Mouse (Mus musculus): ENCODE measurements around the gene Smbd1. TPM values are rescaled to one million over a fixed set of nuclear protein-coding genes. Genes with fewer than 3 reads are reported as not detected.

The Smbd1 gene
- not detected for polyA plus RNA-seq (2017; shearing (Covaris generic))

- ATAC-seq = no peak
Measured at GRCm38 (mm10) chr16:32810321-32810720, at the start of gene Smbd1. Gene Smbd1, minus strand, starts transcription at chr16:32810477.

- no peak for ATAC-seq
Measured at GRCm38 (mm10) chr16:32858771-32859636, 48.7 kb upstream of the Smbd1 start.

GRCm38 (mm10) chr16:32858356-32858755 is 48.1 kb upstream of the Smbd1 start:
- ATAC-seq = no peak

GRCm38 (mm10) chr16:32856751-32857150 is 46.5 kb upstream of the Smbd1 start:
- ATAC-seq = no peak

GRCm38 (mm10) chr16:32854050-32854571 is 43.8 kb upstream of the Smbd1 start:
- no peak for ATAC-seq

GRCm38 (mm10) chr16:32853492-32854049 is 43.3 kb upstream of the Smbd1 start:
- ATAC-seq = no peak

GRCm38 (mm10) chr16:32849042-32849830 is 39.0 kb upstream of the Smbd1 start:
- no peak for ATAC-seq

- ATAC-seq = no peak
Measured at GRCm38 (mm10) chr16:32847103-32847502, 36.8 kb upstream of the Smbd1 start.

- ATAC-seq = no peak
Measured at GRCm38 (mm10) chr16:32831501-32831900, 21.2 kb upstream of the Smbd1 start.

- no peak for ATAC-seq
Measured at GRCm38 (mm10) chr16:32829104-32829503, 18.8 kb upstream of the Smbd1 start.

- ATAC-seq = no peak
Measured at GRCm38 (mm10) chr16:32826521-32826920, 16.2 kb upstream of the Smbd1 start.

- ATAC-seq = no peak
Measured at GRCm38 (mm10) chr16:32825380-32825779, 15.1 kb upstream of the Smbd1 start.

- no peak for ATAC-seq
Measured at GRCm38 (mm10) chr16:32824061-32824460, 13.8 kb upstream of the Smbd1 start.

GRCm38 (mm10) chr16:32823487-32823886 is 13.2 kb upstream of the Smbd1 start:
- no peak for ATAC-seq

- ATAC-seq = no peak
Measured at GRCm38 (mm10) chr16:32822881-32823280, 12.6 kb upstream of the Smbd1 start.

GRCm38 (mm10) chr16:32822450-32822827 is 12.2 kb upstream of the Smbd1 start:
- ATAC-seq = no peak

GRCm38 (mm10) chr16:32821772-32822449 is 11.6 kb upstream of the Smbd1 start:
- no peak for ATAC-seq

GRCm38 (mm10) chr16:32818441-32818840 is 8.2 kb upstream of the Smbd1 start:
- ATAC-seq = no peak

GRCm38 (mm10) chr16:32818036-32818435 is 7.8 kb upstream of the Smbd1 start:
- ATAC-seq = no peak

- ATAC-seq = no peak
Measured at GRCm38 (mm10) chr16:32815160-32815605, 4.9 kb upstream of the Smbd1 start.

GRCm38 (mm10) chr16:32814539-32814938 is 4.3 kb upstream of the Smbd1 start:
- ATAC-seq = no peak

- ATAC-seq = no peak
Measured at GRCm38 (mm10) chr16:32813771-32814170, 3.5 kb upstream of the Smbd1 start.
